Mouse (Mus musculus) retina, postnatal 1 day (tissue): ENCODE data around the gene Bms1.

Experiments
- DNase-seq: peaks from one replicate; pipeline ENCODE4 v3.0.0-alpha.2; 2012

The Bms1 gene

DNA sequence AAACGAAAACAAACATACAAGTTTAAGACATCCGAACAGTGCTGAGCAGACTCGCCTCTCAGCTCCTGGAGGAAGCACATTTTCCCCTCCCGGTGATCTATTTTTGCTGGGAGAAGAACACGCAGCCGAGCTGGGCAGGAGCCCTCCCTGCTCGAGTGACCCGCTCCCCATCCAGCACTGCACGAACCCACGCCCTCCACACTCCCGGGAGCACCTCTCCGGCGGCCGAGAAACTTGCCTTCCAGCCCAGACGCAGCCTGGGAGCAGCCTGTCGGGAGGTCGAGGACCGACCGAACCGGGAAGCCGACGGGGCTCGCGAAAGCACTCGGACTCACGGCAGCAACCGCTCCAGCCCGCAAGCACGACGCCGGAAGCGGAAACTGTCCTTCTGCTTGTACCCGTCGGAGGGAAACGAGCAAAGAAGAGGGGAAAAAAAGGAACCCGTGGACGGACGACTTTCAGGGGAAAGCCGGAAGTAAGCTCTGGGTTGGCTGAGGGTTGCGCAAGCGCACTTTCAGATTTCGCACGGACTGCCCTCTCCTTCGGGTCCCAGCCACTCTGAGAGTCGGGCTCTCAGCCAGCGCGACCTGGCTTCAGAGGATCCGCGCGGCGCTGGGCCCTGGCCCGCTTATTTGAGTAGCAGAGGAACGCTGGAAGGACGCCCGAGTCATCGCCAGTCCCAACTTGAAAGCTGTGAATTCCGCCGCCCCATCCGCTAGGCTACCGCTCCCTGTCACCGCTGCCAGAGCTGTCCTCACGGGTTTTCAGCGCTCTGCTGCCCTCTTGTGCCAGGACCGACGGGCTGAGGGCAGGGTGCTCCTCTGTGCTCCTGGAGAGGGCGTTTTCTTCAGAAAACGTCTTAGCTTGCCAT, at the start of gene Bms1:
Bms1 (minus strand) TSS at position 425 of the 871 bp plus-strand sequence.
- peak; percentile 98 for DNase-seq

GRCm38 (mm10) chr6:118462069-118462705, 42.9 kb upstream of the Bms1 start:
- no peak for DNase-seq

- DNase-seq, result no peak
These were observed 38.5 kb upstream of the Bms1 start for GRCm38 (mm10) chr6:118457726-118458125.

DNA sequence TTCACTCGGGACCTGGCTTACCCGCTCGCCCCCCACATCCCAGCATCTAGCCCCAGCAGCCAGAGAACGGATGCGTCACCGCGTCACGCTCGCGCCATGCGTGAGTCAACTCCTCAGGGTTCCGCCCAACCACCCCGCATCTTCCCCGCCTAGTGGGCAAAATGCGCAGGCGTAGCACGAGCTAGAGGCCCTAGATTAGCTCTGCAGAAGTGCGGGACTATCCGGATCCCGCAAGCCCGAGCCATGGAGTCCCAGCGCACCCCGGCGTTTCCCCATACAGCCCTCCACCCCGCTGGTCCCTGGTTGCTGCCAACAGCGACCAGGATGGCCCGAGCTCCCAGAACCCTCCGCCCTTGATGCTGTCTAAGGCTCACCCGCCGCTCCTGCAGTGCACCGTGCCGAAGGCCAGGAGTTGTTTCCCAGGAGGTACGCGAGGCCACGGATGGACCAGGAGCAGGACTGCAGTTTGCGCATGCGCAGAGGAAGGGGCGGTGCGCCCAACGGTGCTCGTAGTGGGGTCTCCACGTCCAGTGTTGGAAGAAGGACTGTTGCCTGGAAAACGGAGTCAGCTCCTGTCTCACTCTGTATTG, 35.9 kb upstream of the Bms1 start, which contains the start of gene Zfp248:
Zfp248 (minus strand) TSS at position 487 of the 590 bp plus-strand sequence.
- peak; percentile 93 for DNase-seq

GRCm38 (mm10) chr6:118454452-118454851, 35.2 kb upstream of the Bms1 start:
- no peak for DNase-seq

DNA sequence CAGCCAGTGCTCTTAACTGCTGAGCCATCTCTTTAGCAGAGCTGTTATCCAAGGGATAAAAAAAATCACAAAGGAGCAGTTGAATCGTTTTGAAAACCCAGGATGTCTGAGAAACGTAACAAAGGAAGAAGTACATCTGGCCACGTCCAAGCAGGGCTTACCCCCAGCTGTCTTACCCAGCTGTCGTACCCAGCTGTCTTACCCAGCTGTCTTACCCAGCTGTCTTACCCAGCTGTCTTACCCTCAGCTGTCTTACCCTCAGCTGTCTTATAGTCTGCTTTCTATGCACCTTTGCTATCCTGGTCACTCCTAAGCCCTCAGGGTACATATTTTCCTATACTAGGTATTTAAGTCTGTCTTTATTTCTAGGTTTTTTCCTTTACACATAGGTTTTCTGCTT, 12.2 kb upstream of the Bms1 start:
- no peak for DNase-seq

- DNase-seq, result no peak
These were observed 7.4 kb upstream of the Bms1 start for GRCm38 (mm10) chr6:118426666-118427065.

DNA sequence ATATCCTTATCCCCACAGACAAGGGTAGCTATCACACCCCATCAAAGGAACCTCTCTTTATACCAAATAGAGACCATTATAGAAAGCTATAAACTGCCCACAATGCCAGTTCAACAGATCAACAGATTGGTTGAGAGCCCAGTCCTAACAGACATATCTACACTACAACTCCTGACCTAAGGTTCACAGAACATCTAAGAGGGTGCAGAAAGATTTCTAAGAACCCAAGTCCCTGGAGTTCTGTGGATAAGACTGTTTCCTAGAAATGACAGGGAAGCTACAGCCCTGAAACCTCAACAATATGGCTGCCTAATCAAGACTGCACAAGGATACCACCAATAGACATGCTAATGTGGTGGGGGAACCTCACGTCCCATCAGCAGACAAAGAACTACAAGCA, 8.8 kb downstream of the Bms1 start:
- DNase-seq, result no peak

DNA sequence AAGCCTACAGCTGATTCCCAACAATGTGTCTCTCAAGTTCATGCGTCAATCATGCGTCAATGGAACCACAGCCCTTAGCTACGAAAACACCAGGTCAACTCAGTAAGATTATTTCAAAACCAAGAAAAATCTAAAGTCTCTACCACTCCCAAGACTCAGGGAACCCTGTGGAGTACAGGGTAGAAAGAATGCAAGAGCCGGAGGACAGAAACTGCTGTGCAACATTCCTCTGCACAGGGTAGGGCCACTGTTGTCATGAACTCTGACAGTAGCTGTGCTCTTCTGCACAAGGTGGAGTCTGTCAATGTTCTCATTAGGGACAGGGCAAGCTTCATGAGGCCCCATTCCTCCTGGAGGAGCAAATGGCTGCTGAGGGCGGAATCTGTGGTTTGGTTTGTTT, 10.8 kb downstream of the Bms1 start:
- no peak for DNase-seq

DNA sequence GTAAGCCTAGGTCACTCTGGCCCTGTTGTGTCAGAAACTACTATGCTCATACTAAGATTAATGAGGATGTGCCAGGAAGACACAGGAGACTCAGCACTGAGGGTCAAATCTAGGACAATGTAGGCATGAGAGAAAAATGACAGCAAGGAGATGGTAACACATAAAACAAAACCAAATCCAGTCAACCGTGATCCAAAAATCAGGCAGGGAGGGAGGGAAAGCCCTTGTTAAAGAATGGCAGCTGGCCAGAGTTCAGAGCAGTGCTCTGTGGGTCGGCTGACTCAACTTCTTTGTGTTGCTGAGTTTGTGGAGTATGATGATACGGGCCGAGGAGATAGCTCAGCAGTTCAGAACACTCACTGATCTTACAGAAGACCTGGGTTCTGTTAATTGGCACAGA, 12.9 kb downstream of the Bms1 start:
- peak; percentile 93 for DNase-seq

DNA sequence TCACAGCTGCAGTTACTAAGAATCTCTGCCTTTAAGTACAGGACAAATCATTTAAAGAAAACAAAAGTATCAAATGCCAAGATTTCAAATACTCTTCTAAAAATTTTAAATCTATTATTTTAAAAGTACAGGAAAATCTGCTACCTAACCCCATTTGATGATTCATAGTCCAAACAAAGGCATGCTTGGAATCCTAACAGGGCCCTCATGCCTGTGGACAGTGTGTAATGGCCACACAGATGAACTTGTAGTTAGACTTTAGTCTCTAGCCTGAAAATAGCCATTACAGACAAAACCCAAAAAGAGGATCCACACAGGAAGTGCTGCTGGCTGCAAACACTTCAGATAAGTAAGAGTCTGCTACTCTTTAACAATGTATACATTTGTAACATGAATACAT, 28.5 kb downstream of the Bms1 start:
- DNase-seq, result no peak

- no peak for DNase-seq
These were observed 33.3 kb downstream of the Bms1 start for GRCm38 (mm10) chr6:118385962-118386361.

DNA sequence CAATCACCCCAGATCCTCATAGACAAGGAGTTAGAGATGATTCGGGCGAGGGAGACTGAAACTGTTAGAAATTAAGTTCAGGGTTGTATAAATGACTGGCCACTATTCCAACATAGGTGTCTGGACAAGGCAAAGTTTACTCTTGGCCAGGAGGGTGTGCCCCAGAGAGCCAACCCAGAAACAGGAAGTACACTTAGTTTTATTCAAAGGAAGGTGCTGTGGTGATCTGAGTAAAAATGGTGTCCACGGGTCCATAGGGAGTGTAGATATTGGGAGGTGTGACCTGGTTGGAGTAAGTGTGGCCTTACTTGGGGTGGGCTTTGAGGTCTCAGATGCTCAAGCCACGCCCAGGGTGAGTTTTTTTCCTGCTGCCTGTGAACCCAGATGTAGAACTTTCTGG, 38.0 kb downstream of the Bms1 start:
- no peak for DNase-seq

DNA sequence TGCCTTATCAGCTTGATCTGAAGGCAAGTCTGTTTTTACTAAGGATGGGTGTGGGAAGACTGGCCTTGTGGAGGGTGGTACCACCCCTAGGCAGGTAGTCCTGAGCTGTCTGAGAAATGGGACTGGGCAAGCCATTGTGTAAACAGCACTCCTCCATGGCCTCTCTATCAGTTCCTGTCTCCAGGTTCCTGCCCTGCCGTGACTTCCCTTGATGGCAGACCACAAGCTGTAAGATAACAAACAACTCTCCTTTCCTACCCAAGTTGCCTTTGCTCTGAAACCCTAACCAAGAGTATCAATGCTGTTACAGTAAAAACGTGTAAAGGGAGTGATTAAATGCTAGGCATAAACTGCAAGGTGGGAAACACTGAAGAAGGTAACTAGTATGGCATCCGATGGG, 38.6 kb downstream of the Bms1 start:
- no peak for DNase-seq

DNA sequence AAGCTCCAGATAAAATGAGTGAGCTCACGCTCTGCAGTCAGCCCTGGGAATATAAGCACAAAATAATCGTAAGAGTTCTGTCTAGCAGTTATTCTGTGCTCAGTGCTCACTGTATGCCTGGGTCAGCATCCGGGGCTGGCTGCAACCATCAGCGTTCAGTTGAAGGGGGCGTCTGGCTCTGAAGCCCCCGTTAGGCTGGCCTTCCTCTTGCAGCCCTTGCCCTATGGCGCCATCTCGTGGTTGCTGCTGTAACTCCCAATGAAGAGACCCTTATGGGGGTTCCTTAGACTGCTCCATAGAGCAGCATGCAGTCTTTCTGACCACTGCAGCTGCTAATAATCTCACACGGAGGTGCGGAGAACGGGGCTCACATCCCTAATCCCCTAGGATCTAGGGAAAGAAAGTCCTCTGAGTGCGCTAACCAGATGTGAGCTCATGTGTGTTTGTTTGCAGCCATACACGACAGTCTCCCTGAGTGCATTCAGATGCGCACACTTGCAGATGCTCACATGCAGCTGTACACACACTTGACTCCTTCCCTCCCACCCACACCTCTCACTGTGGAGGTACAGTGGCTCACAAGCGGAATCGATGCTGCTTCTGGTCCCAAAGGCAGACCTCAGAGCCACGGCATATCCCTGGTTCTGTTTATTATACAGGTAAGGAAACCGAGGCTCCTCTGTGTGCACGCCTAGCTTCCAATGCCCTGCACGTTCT, 39.7 kb downstream of the Bms1 start:
- DNase-seq, result peak; percentile 90

- DNase-seq, result peak; percentile 44
These were observed 41.7 kb downstream of the Bms1 start for GRCm38 (mm10) chr6:118377611-118378010.

DNA sequence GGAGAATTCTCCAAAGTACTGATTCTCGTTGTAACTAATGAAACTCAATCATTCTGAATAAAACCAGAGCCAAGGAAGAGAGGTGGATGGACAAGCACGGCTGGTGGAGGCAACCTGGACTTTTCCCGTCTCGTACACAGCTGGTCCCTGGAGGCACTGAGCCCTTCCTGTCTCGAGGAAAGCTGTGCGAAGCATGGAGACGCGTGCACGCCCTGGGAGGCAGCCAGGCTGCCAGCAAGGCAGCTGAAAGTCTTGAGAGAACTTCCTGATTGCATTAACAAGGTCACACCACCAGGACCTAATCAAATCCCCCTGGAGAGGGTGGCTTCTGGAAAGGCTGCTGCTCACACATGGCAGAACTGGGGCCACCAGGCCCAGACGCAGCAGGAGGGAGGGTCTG, 43.3 kb downstream of the Bms1 start:
- DNase-seq, result no peak

- no peak for DNase-seq
These were observed 43.8 kb downstream of the Bms1 start for GRCm38 (mm10) chr6:118375457-118375856.

GRCm38 (mm10) chr6:118375026-118375425, 44.2 kb downstream of the Bms1 start:
- DNase-seq, result no peak

DNA sequence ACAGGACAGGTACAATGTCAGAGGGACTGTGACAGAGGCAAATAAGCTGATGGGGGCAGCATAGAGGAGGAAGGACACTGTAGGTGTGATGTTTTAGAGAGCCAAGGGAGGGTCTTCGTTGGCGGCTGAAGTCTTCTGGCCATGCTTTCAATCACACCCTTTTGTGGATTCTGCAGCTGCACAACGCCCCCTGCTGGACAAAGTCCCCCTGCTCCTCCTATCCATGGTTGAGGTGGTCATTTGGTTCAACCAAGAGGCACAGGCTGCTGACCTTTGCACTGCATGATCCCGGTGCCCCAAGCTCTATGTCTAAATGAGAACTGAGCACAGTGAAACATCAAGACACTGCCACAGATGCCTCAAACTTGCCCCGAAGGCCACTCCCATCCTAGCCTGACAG, 46.0 kb downstream of the Bms1 start:
- DNase-seq, result peak; percentile 65

DNA sequence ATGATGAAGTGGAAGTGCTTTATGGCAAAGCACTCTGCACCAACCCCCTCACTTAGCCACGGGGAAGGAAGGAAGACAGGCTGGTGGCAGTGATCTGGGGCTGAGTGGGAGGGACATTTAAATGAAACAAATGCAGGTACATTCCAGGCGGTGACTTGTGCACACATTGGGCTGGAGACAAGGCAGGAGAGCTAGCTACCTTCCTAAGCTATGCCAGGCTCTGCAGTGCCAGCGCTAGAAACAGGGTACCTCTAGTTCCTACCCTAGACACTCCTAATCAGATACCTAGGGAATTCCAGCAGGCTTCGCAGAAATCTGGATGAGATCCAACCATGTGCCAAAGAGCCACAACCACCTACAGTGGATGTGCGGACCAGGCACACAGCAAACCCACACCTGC, 46.5 kb downstream of the Bms1 start:
- no peak for DNase-seq

DNA sequence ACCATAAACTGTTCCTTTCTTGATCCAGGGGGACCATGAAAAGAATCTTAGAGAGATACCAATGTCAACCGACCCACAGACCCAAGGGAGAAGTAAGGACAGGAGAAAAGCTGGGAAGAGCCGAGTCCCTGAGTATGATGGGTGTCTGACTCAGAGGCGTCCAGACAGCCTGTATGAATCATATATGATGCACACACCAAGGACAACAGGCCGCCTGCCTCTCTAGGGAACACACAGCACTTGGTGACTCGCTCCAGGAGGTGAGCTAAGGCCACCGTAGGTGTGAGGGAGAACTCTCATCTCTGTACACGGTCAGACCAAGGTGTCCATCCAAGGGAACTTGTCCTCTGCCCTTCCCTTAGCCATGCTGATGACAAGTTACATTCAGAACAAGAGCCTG, 51.8 kb downstream of the Bms1 start:
- no peak for DNase-seq

GRCm38 (mm10) chr6:118366196-118366595, 53.1 kb downstream of the Bms1 start:
- DNase-seq, result no peak
